Mouse (Mus musculus): Measurements from ENCODE around the gene Mpeg1. TPM values are rescaled to one million over a fixed set of nuclear protein-coding genes. Genes with fewer than 3 reads are reported as not detected.
A peak's percentile ranks its signal among the peaks of the same experiment; 100 is the strongest.

Mpeg1 gene
- polyA plus RNA-seq, 1 experiment from 2014 or later, result 0.43 TPM

GRCm38 (mm10) chr19:12440103-12440725 is 20.4 kb upstream of the Mpeg1 start:
- no peaks in the 10 kb centered on the region for H3K36me3 ChIP-seq
- no peaks in the 10 kb centered on the region for H3K4me1 ChIP-seq
- no peak overlapping the region for H3K27ac ChIP-seq (replicated peaks)
- no peak overlapping the region for H3K4me3 ChIP-seq
- H3K27me3 ChIP-seq, result no peaks in the 10 kb centered on the region
- no peak for ATAC-seq (ENCODE audit: low FRiP score, low read depth)
- no peaks in the 10 kb centered on the region for H3K9me3 ChIP-seq
- no peak overlapping the region for H3K9ac ChIP-seq (replicated peaks)
- WGBS, result 66% methylated on average over 5 of the region's 5 CpGs
- H3K4me2 ChIP-seq (replicated peaks), result no peak overlapping the region

DNA sequence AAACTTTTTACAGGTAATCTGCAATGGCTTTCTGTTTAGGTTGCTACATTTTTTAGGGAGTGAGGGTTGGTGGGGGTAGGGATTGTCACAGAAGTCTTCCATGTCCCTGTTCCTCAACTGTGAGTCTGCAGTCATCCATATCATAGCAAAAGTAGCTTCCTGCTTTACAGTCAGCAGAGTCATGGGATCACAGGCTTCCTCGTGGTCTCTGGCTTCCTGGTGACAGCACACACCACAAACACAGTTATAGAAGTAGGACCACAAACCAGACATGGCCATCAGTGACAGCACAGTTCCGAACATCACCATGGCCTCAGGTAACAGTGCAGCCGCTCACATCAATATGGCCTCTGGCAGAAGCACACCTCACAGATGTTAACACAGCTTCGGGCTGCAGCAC is 18.0 kb upstream of the Mpeg1 start:
- no peak overlapping the region for H3K9ac ChIP-seq (replicated peaks)
- no peaks in the 10 kb centered on the region for H3K4me1 ChIP-seq
- 81% methylated on average over 4 of the region's 4 CpGs for WGBS
- H3K27me3 ChIP-seq, result no peaks in the 10 kb centered on the region
- no peaks in the 10 kb centered on the region for H3K9me3 ChIP-seq
- no peak for ATAC-seq (ENCODE audit: low FRiP score, low read depth)
- H3K36me3 ChIP-seq, result no peaks in the 10 kb centered on the region
- H3K27ac ChIP-seq (replicated peaks), result no peak overlapping the region
- H3K4me3 ChIP-seq, result no peak overlapping the region
- no peak overlapping the region for H3K4me2 ChIP-seq (replicated peaks)

DNA sequence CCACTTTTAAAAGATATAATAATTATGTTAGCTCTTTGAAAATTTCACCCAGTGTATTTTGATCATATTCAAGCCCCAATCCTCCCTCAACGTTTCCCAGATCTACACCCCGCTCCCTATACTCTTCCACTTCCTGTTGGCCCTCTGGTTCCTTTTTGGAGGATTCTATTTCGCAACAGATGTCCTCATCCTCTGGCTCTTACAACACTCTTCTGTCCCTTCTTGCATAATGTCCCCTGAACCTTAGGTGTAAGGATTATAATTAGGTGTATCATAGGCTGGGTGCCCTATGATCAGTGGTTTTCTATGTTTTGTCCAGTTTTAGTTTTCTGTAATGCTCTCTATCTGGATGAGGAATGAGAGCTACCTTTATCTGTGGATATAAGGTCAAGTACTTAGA is 15.6 kb upstream of the Mpeg1 start:
- no peak overlapping the region for H3K4me2 ChIP-seq (replicated peaks)
- H3K9me3 ChIP-seq, result no peaks in the 10 kb centered on the region
- H3K9ac ChIP-seq (replicated peaks), result no peak overlapping the region
- ATAC-seq (ENCODE audit: low FRiP score, low read depth), result no peak
- no peaks in the 10 kb centered on the region for H3K36me3 ChIP-seq
- no peak overlapping the region for H3K4me3 ChIP-seq
- no peaks in the 10 kb centered on the region for H3K4me1 ChIP-seq
- no peak overlapping the region for H3K27ac ChIP-seq (replicated peaks)
- WGBS, result 87% methylated on average over 3 of the region's 3 CpGs
- no peaks in the 10 kb centered on the region for H3K27me3 ChIP-seq

- H3K9me3 ChIP-seq, result no peaks in the 10 kb centered on the region
- no peaks in the 10 kb centered on the region for H3K4me1 ChIP-seq
- no peaks in the 10 kb centered on the region for H3K27me3 ChIP-seq
- WGBS, result 91% methylated on average over 12 of the region's 12 CpGs
- ATAC-seq (ENCODE audit: low FRiP score, low read depth), result no peak
- H3K4me3 ChIP-seq, result no peak overlapping the region
- H3K27ac ChIP-seq (replicated peaks), result no peak overlapping the region
- H3K4me2 ChIP-seq (replicated peaks), result no peak overlapping the region
- no peak overlapping the region for H3K9ac ChIP-seq (replicated peaks)
- no peaks in the 10 kb centered on the region for H3K36me3 ChIP-seq
These were observed 3.0 kb upstream of the Mpeg1 start for GRCm38 (mm10) chr19:12457401-12458066.

GRCm38 (mm10) chr19:12459516-12459915 is 1.1 kb upstream of the Mpeg1 start:
- no peaks in the 10 kb centered on the region for H3K36me3 ChIP-seq
- no peak overlapping the region for H3K4me2 ChIP-seq (replicated peaks)
- no peak overlapping the region for H3K27ac ChIP-seq (replicated peaks)
- peaks cover 3% of the 10 kb centered on the region; the same call in 1 of the 2 replicates for H3K4me1 ChIP-seq
- H3K9ac ChIP-seq (replicated peaks), result no peak overlapping the region
- no peak for ATAC-seq (ENCODE audit: low FRiP score, low read depth)
- H3K27me3 ChIP-seq, result no peaks in the 10 kb centered on the region
- no peak overlapping the region for H3K4me3 ChIP-seq
- WGBS, result 88% methylated on average over 4 of the region's 4 CpGs
- H3K9me3 ChIP-seq, result no peaks in the 10 kb centered on the region

DNA sequence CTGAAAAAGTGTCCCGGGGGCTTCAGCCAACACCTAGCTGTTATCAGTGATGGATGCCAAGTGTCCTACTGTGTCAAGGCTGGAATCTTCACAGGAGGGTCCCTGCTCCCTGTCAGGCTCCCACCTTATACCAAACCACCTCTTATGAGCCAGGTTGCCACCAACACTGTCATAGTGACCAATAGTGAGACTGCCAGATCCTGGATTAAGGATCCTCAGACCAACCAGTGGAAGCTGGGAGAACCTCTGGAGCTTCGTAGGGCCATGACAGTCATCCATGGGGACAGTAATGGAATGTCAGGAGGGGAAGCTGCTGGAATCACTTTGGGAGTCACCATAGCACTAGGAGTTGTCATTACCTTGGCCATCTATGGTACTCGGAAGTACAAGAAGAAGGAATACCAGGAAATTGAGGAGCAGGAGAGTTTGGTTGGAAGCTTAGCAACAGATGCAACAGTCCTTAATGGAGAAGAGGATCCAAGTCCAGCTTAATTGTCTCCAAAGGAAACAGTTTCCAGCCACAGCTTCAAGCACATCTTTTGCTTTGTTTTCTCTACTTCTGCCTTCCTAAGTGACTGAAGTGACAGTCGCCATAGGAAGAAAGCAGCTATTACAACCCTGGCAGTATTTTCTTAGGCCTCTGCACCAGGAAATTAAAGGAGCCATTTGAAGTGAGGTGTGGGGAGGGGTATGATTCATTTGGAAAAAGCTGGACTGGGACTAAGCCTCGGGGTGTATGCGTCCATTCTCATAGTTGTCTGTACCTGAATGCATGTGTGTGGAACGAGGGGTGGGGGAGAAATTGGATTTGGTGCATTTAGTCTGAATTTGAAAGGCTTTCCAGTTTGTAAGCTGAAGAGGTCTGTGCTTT is 2.5 kb downstream of the Mpeg1 start:
- H3K9ac ChIP-seq (replicated peaks), result no peak overlapping the region
- WGBS, result 69% methylated on average over 7 of the region's 7 CpGs
- no peak overlapping the region for H3K4me2 ChIP-seq (replicated peaks)
- ATAC-seq (ENCODE audit: low FRiP score, low read depth), result no peak; the same call in 1 of the 2 replicates
- H3K4me3 ChIP-seq, result no peak overlapping the region
- no peaks in the 10 kb centered on the region for H3K9me3 ChIP-seq
- H3K36me3 ChIP-seq, result peaks cover 26% of the 10 kb centered on the region
- H3K4me1 ChIP-seq, result peaks cover 3% of the 10 kb centered on the region; the same call in 1 of the 2 replicates
- no peak overlapping the region for H3K27ac ChIP-seq (replicated peaks)
- H3K27me3 ChIP-seq, result no peaks in the 10 kb centered on the region

DNA sequence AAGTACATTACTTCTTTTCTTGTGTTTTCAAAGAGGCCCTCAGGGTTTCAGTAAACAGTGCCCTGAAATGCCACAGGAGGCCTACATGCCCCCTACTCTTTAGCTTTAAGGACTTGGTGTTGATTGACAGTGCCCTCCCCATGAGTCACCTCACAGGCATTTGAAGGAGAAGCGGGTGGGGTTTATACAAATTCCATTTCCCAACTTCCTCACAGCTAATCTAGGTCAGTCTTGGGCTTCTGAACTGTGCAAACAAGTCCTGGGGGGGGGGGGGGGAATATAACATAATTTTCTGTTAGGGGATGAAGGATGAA is 3.1 kb downstream of the Mpeg1 start:
- peak; percentile 45; the same call in 1 of the 2 replicates for ATAC-seq (ENCODE audit: low FRiP score, low read depth)
- Histone ChIP-seq H3K4me3 (no peak overlapping the region), H3K27me3 (no peaks in the 10 kb centered on the region), H3K9ac (replicated peaks) (no peak overlapping the region), H3K9me3 (no peaks in the 10 kb centered on the region), H3K27ac (replicated peaks) (no peak overlapping the region), H3K36me3 (peaks cover 31% of the 10 kb centered on the region), H3K4me1 (peaks cover 3% of the 10 kb centered on the region; the same call in 1 of the 2 replicates), H3K4me2 (replicated peaks) (no peak overlapping the region)
- WGBS, result 32% methylated on average over 1 of the region's 1 CpGs

DNA sequence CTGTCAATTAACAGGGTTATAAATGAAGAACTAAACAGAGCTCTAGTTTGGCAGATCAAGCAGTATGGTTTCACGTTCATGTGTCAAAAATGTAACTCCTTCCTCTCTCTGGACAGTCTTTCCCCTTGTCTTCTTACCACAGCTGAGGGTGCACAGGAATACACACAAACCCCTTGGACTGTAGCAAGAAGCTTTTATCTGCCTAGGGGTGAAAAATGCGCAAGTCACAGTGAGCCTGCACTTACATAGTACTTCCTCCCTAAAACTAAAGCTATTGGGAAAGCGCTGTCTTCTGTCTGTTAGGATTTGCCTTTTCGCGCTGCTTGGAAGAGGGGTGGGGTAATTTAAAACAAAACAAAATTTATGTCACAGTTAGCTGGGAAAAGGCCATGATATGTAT is 3.5 kb downstream of the Mpeg1 start:
- H3K9ac ChIP-seq (replicated peaks), result no peak overlapping the region
- H3K4me1 ChIP-seq, result peaks cover 3% of the 10 kb centered on the region; the same call in 1 of the 2 replicates
- H3K36me3 ChIP-seq, result peaks cover 36% of the 10 kb centered on the region
- 87% methylated on average over 5 of the region's 5 CpGs for WGBS
- no peak overlapping the region for H3K4me3 ChIP-seq
- no peak overlapping the region for H3K27ac ChIP-seq (replicated peaks)
- no peak overlapping the region for H3K4me2 ChIP-seq (replicated peaks)
- H3K9me3 ChIP-seq, result no peaks in the 10 kb centered on the region
- H3K27me3 ChIP-seq, result no peaks in the 10 kb centered on the region
- no peak for ATAC-seq (ENCODE audit: low FRiP score, low read depth)

DNA sequence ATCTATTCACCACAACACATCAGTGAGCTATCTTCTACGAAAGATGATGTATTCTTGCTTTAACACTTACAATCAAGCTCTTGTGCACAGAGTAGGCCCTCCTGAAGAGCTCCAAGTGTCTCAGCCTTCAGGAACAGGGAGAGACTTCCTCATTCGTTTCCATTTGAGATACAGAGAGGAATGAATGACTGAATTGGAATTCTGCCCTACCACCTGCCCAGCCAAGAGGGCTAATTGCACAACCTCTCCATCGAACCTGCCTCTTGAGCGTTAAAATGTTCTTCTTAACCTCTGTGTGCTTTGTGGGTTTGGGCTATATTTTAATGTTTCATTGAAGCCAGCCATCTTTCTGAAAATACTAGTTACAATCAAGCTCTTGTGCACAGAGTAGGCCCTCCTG is 4.1 kb downstream of the Mpeg1 start:
- Histone ChIP-seq H3K4me3 (no peak overlapping the region), H3K9ac (replicated peaks) (no peak overlapping the region), H3K27ac (replicated peaks) (no peak overlapping the region), H3K36me3 (peaks cover 41% of the 10 kb centered on the region), H3K9me3 (no peaks in the 10 kb centered on the region), H3K4me1 (peaks cover 3% of the 10 kb centered on the region; the same call in 1 of the 2 replicates), H3K4me2 (replicated peaks) (no peak overlapping the region), H3K27me3 (no peaks in the 10 kb centered on the region)
- ATAC-seq (ENCODE audit: low FRiP score, low read depth), result no peak
- WGBS, result 90% methylated on average over 4 of the region's 4 CpGs

- peak; percentile 20; the same call in 1 of the 2 replicates for ATAC-seq (ENCODE audit: low FRiP score, low read depth)
- Histone ChIP-seq H3K4me1 (peaks cover 3% of the 10 kb centered on the region; the same call in 1 of the 2 replicates), H3K9ac (replicated peaks) (no peak overlapping the region), H3K4me3 (no peak overlapping the region), H3K9me3 (no peaks in the 10 kb centered on the region), H3K27ac (replicated peaks) (no peak overlapping the region), H3K36me3 (peaks cover 49% of the 10 kb centered on the region), H3K4me2 (replicated peaks) (no peak overlapping the region), H3K27me3 (no peaks in the 10 kb centered on the region)
- WGBS, result 91% methylated on average over 10 of the region's 10 CpGs
These were observed 5.1 kb downstream of the Mpeg1 start for GRCm38 (mm10) chr19:12465530-12466144.

- Histone ChIP-seq H3K9me3 (no peaks in the 10 kb centered on the region), H3K27ac (replicated peaks) (peak overlapping the region; percentile 35), H3K4me3 (no peak overlapping the region), H3K9ac (replicated peaks) (no peak overlapping the region), H3K27me3 (no peaks in the 10 kb centered on the region), H3K36me3 (peaks cover 54% of the 10 kb centered on the region), H3K4me2 (replicated peaks) (no peak overlapping the region), H3K4me1 (peaks cover 3% of the 10 kb centered on the region; the same call in 1 of the 2 replicates)
- 27% methylated on average over 7 of the region's 7 CpGs for WGBS
- ATAC-seq (ENCODE audit: low FRiP score, low read depth), result peak; percentile 58
These were observed 5.6 kb downstream of the Mpeg1 start for GRCm38 (mm10) chr19:12466204-12466603.

All from midbrain, embryonic 12.5 days (tissue).